Mouse (Mus musculus): ENCODE measurements around the gene Hspa1a.
"Not testable (repeated sequence)": the region's sequence is repeated elsewhere in the genome, so short reads cannot be mapped to it uniquely, and the experiment has no call there.

DNA sequence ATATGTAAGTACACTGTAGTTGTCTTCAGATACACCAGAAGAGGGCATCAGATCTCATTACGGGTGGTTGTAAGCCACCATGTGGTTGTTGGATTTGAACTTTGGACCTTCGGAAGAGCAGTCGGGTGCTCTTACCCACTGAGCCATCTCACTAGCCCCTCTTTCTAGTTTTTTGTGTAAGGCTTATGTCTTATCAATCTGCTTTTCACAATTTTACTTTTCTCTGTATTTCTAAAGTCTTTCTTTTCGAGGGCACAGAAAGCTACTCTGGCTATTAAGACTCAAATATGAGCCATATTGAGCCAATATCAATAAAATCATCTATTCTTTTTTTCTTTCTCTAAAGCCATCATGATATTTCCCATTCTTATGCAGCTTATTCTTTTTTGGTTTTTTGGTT is 23.2 kb upstream of the Hspa1a start:
- not testable (repeated sequence) for TF ChIP-seq POLR2A (IDR thresholded peaks at IDR 0.05; ENCODE audit: borderline replicate concordance, extremely low read depth, low read depth, low read length); CTCF (IDR thresholded peaks at IDR 0.05; ENCODE audit: insufficient read depth, low read length)
